Mouse (Mus musculus) retina, postnatal 7 days (tissue): Measurements from ENCODE around the gene Gm6367.
"Not testable (repeated sequence)": the region's sequence is repeated elsewhere in the genome, so short reads cannot be mapped to it uniquely, and the experiment has no call there.

Experiments
- DNase-seq: peaks from one replicate; pipeline ENCODE4 v3.0.0-alpha.2; 2012; ENCODE audit warnings: low read depth, low spot score

The Gm6367 gene

GRCm38 (mm10) chr5:94988326-94988725 is at the start of gene Gm6367:
TSS of gene Gm6367 (plus strand) at chr5:94988626.
- DNase-seq, result not testable (repeated sequence)
